Mouse (Mus musculus): ENCODE results near the gene Rev3l.

DNA sequence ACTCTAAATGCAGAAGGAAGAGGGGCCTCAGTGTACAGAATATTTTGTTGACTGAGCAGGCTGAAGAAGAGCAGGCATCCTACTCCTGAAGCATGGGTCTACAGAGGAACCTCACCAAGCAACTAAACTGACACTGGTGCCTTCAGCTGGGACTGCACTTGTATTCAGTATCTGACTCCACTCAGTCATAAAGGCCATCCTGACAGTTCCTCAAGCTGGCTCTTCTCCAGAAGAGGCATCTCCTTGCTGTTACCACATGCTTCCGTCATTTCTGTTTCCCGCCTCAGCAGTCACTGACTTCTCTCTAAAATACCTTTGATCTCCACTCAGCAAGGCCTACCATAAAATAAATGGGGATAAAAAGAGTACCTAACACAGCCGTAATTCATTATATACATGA lies 44.1 kb upstream of the Rev3l start:
- TF ChIP-seq POLR2A (IDR thresholded peaks at IDR 0.05; ENCODE audit: control insufficient read depth, low read depth, low read length): no peak
- TF ChIP-seq CTCF (IDR thresholded peaks at IDR 0.05; ENCODE audit: control insufficient read depth, insufficient read depth, insufficient replicate concordance, low read depth, low read length): no peak

All from testis, adult 2 months (tissue).